Mouse (Mus musculus): ENCODE data around the gene Stradb. TPM values are rescaled to one million over a fixed set of nuclear protein-coding genes. Genes with fewer than 3 reads are reported as not detected.
A peak's percentile ranks its signal among the peaks of the same experiment; 100 is the strongest.
"Not testable (repeated sequence)": the region's sequence is repeated elsewhere in the genome, so short reads cannot be mapped to it uniquely, and the experiment has no call there.

The Stradb gene
- polyA plus RNA-seq, 1 experiment, result 35.1 TPM

DNA sequence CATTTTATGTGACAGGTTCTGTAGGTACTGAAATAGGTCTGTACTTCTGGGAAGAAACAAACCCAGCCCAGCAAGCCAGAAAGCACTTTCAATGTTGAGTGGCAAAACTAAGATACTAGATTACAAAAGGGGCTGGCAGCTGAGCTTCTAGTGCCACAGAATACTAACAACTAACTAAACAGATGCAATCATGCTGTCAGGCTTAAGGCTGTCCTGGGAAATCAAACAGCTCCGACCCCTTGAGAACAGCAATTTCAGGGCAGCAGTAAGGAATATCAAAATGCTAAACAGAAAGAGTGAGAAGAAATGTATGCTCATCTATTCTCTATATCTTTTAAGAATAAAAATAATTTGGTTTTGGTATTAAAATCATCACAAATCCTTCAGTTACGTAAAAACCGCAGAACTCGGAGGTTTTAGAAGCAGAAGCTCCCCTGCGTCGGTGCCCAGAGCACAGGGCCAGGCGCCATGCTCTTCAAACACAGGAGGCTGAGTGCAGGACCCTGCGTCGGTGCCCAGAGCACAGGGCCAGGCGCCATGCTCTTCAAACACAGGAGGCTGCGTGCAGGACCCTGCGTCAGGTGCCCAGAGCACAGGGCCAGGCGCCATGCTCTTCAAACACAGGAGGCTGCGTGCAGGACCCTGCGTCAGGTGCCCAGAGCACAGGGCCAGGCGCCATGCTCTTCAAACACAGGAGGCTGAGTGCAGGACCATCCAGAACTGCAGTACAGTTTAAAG, 14.4 kb upstream of the Stradb start:
- DNase-seq (ENCODE audit: extremely low spot score in 1 of 2, low spot score in 1 of 2), result not testable (repeated sequence)

DNA sequence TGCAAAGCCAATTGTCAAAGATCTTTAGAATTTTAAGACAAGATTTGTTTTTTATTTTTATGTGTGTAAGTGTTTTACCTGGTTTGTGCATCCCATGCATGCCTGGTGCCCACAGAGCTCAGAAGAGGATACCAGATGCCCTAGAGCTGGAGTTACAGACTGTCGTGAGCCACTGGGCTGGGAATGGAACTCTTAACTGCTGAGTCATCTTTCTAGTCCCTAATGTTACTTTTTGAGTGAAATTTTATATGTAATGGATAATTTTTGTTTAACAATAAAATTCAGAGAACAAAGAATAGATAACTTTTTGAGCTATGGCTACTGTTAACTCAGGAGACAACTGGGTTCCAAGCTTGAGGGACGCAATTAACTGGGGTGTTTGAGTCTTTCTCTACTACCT, 13.6 kb upstream of the Stradb start:
- DNase-seq (ENCODE audit: extremely low spot score in 1 of 2, low spot score in 1 of 2), result no peak

GRCm38 (mm10) chr1:58961152-58961893, 12.0 kb upstream of the Stradb start:
- no peak for DNase-seq (ENCODE audit: extremely low spot score in 1 of 2, low spot score in 1 of 2)

DNA sequence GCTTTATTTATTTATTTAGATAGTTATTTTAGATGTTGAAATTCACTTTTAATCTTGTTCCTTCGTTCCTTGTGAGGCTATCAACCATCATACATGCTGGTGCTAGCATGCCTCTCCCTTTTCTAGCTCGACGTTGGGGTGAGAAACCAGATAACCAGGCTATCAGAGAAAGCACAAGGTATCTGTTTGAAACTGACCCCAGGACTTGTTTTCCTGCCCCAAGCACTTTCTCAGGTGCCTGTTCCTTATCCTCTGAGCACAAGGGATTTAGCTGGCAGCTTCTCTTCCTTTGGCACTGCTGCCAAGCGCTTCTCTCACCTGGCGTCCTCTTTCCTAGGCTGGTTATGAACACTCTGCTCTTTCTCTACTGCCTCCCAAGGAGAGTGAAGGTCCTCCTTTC, 10.9 kb upstream of the Stradb start:
- no peak for DNase-seq (ENCODE audit: extremely low spot score in 1 of 2, low spot score in 1 of 2)

- no peak for DNase-seq (ENCODE audit: extremely low spot score in 1 of 2, low spot score in 1 of 2)
Measured at GRCm38 (mm10) chr1:58962865-58963264, 10.5 kb upstream of the Stradb start.

DNA sequence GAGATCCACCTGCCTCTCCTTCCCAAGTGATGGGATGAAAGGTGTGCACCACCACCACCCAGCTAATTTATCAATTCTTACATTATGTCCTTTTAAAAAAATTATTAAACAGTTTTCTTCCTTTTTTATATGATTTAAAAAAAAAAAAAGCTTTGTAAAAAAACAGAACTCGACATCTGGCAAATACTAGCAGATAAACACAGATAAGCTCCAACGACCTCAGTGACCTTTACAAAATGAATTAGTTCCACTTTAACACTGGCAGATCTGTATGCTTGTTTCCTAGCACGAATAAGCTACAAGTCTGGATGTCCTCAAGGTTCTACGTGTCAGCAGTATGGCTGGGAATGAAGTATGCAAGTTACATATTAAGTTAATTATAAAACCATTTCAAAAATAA, 5.8 kb upstream of the Stradb start:
- DNase-seq (ENCODE audit: extremely low spot score in 1 of 2, low spot score in 1 of 2), result no peak

- no peak for DNase-seq (ENCODE audit: extremely low spot score in 1 of 2, low spot score in 1 of 2)
Measured at GRCm38 (mm10) chr1:58970054-58970453, 3.3 kb upstream of the Stradb start.

DNA sequence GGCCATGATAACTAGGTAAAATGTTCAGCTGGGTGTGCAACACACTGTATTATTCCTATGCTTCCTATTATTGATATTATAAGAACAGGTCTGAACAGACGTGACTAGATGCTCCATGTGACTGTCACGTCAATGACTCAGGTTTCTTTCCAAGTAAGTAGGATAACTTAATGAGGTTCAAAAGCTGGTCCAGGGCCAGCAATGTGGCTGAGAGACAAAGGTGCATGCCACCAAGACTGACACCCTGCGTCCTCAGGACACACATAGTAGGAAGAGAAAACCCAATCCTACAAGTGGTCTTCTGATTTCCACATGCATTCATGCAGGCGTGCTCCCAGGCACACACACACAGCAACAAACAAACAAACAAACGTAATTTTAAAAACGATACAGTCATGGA, 2.2 kb upstream of the Stradb start:
- DNase-seq (ENCODE audit: extremely low spot score in 1 of 2, low spot score in 1 of 2), result no peak

- DNase-seq (ENCODE audit: extremely low spot score in 1 of 2, low spot score in 1 of 2), result no peak
Measured at GRCm38 (mm10) chr1:58972851-58973365, 414 bp upstream of the Stradb start.

DNA sequence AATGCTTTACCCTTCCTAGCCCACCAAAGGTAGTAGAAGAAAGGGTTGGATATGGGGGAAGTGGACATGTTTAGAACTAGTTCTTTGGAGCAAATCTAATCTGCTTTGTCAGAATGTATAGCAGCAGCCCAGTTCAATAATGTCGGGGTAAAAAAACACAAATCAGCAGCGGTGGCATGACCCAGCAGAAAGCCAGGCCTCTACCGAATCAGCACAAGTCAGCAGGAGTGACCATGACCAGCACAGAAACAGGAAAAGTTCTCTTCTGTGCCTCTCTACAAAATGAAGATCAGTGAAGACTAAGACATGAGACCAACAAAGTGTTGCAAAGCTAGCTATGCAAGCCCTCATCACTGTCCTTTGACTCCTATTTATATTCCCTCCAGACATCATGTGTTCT, 9.0 kb downstream of the Stradb start:
- no peak for DNase-seq (ENCODE audit: extremely low spot score in 1 of 2, low spot score in 1 of 2)

DNA sequence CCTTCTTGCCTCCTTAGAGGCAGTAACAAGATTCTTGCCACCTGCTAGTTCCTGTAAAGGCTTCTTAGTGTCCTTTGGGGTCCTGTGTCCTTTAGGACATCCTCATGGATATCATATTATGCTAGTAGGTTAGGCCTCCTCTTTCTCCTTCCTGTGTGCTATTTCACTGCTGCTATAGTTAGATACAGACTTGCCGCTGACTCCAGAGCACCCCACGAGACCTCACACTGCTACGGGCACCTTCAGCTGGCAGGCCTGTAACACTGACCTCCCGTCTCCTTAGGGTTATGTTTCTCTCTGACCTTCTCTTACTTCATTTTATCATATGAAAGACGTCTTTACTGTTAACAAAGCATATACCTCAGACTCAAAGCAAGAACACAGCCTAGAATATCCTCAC, 11.3 kb downstream of the Stradb start:
- DNase-seq (ENCODE audit: extremely low spot score in 1 of 2, low spot score in 1 of 2), result no peak

- no peak for DNase-seq (ENCODE audit: extremely low spot score in 1 of 2, low spot score in 1 of 2)
Measured at GRCm38 (mm10) chr1:58993144-58993543, 19.8 kb downstream of the Stradb start.

DNA sequence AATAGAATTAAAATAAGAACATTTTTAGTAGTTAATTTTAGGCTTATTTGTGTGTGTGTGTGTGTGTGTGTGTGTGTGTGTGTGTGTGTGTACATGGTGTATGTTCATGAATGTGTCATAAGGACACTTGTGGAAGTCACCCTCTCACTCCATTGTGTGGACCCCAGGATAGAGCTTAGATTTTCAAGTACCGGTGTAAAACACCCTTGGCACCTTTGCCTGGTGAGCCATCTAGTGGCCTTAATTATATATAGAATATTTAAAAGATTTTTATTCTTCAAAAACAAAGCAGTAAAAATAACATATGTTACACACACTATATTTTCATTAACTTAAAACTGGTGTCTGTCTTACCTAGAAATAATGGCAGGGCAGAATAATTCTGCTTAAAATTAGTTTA, 20.4 kb downstream of the Stradb start:
- DNase-seq (ENCODE audit: extremely low spot score in 1 of 2, low spot score in 1 of 2), result no peak

DNA sequence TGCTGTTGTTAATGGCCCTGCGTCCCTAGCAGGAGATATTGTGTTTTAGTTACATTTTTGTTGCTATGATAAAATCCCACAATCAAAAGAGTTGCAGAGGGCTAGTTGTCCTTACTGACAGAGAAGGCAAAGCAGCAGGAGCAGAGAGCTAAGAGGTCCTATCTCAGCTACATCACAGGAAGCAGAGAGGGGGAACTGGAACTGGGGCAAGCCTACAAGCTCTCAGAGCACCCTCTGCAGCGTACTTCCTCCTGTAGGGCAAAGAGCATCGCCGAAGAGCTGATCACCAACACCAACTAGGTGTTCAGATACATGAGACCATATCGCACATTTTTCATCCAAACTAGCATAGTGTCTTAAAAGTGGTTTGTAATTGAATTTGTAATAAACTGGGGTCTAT, 22.0 kb downstream of the Stradb start:
- no peak for DNase-seq (ENCODE audit: extremely low spot score in 1 of 2, low spot score in 1 of 2)

DNA sequence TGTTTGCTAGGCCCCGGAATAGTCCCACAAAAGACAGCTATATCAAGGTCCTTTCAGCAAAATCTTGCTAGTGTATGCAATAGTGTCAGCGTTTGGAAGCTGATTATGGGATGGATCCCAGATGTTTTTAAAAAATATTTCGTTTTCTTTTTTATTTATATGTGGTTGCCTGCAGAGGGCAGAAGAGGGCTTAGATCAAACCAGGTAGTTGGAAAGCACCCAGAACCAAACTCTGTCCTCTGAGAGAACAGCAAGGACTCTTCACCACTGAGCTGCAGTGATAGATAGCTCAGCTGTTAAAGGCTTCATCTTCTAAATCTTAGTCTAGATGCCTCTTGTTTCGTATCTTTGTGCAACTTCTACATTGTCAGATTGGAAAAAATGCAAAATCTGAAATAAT, 35.9 kb downstream of the Stradb start:
- peak in 1 of 2 experiments; percentile 29 for DNase-seq (ENCODE audit: extremely low spot score in 1 of 2, low spot score in 1 of 2)

DNA sequence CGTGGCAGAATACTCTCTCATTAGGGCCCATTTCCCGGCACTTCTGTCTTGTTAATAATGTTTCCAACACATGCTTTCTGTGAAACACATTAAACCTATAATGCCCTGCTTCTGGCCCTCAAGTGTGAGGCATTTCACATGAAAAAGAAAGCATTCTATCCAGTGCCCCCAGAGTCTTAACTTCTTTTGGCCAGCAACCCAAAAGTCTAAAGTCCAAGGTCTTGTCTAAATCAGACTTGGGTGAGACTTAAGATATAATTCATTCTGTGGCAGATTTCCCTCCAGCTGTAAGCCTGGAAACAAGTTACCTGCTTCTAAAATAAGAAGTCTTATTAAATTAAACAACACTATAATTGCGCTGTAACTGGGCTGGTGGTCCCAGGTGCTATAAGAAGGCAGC, 48.2 kb downstream of the Stradb start:
- no peak for DNase-seq (ENCODE audit: extremely low spot score in 1 of 2, low spot score in 1 of 2)

- no peak for DNase-seq (ENCODE audit: extremely low spot score in 1 of 2, low spot score in 1 of 2)
Measured at GRCm38 (mm10) chr1:59037723-59038122, 64.4 kb downstream of the Stradb start.

Other genes with a start within 250 kb of the Stradb start
- gene Casp8, start 178.1 kb upstream of the Stradb start, polyA plus RNA-seq (2012; rRNA removed), result 2.9 and 3.4 TPM in 2 replicates
- gene Trak2, start 92 bp upstream of the Stradb start, polyA plus RNA-seq (2012; rRNA removed), result 74.6 and 77.6 TPM in 2 replicates
- gene C2cd6, start 121.4 kb downstream of the Stradb start, polyA plus RNA-seq (2012; rRNA removed), result not detected in 2 replicates
- gene Tmem237, start 146.9 kb downstream of the Stradb start, polyA plus RNA-seq (2012; rRNA removed), result 25.8 and 34.6 TPM in 2 replicates
- 1.5 and 2.5 TPM in 2 replicates for gene Mpp4, start 189.9 kb downstream of the Stradb start, polyA plus RNA-seq (2012; rRNA removed)